Mouse (Mus musculus) heart, postnatal 0 days (tissue): ENCODE measurements around the gene Mex3a. TPM values are rescaled to one million over a fixed set of nuclear protein-coding genes. Genes with fewer than 3 reads are reported as not detected.
A peak's percentile ranks its signal among the peaks of the same experiment; 100 is the strongest.

ENCODE experiments used
- ATAC-seq: fragments of 200-750 bp; cut with Nextera tagmentation; 2 replicates; pipeline ENCODE4 v1.8.0; 2017; ENCODE audit warnings: low read depth, moderate number of reproducible peaks, moderate library complexity; ENCODE audit not compliant: insufficient read depth
- DNase-seq: peaks from one replicate; pipeline ENCODE4 v3.0.0-alpha.2; 2016; ENCODE audit warnings: low spot score
- H3K27ac ChIP-seq: fragments of 300-500 bp; sonication (generic); 2 replicates; pipeline ENCODE4 v1.5.1; 2014; ENCODE audit warnings: low read depth, mild to moderate bottlenecking
- H3K27me3 ChIP-seq: fragments of 300-500 bp; sonication (generic); 2 replicates; pipeline ENCODE4 v1.6.1; 2014; ENCODE audit warnings: low read length, mixed read lengths; ENCODE audit not compliant: control insufficient read depth, insufficient read depth
- H3K36me3 ChIP-seq: fragments of 300-500 bp; sonication (generic); replicated peaks from 2 replicates; pipeline ENCODE4 v1.6.1; 2014; ENCODE audit warnings: low read length, mixed read lengths; ENCODE audit not compliant: control insufficient read depth, insufficient read depth
- H3K4me1 ChIP-seq: fragments of 300-500 bp; sonication (generic); 2 replicates; pipeline ENCODE4 v1.6.1; 2014; ENCODE audit warnings: antibody characterized with exemption; ENCODE audit not compliant: control insufficient read depth, insufficient read depth
- H3K4me2 ChIP-seq: fragments of 300-500 bp; sonication (generic); 2 replicates; pipeline ENCODE4 v1.6.1; 2014; ENCODE audit warnings: low read depth, mild to moderate bottlenecking, low read length, moderate library complexity
- H3K4me3 ChIP-seq: fragments of 300-500 bp; sonication (generic); 2 replicates; pipeline ENCODE4 v1.5.1; 2014; ENCODE audit warnings: low read depth, low read length
- H3K9ac ChIP-seq: fragments of 300-500 bp; sonication (generic); replicated peaks from 2 replicates; pipeline ENCODE4 v1.6.1; 2014; ENCODE audit warnings: low read depth, low read length, mixed read lengths
- H3K9me3 ChIP-seq: fragments of 300-500 bp; sonication (generic); replicated peaks from 2 replicates; pipeline ENCODE4 v1.6.1; 2016; ENCODE audit warnings: low read length; ENCODE audit not compliant: control insufficient read depth
- CTCF ChIP-seq: IDR thresholded peaks from 2 replicates; pipeline ENCODE4 v1.5.1; 2016; ENCODE audit warnings: antibody characterized with exemption, control low read depth, low read depth
- EP300 ChIP-seq: IDR thresholded peaks from 2 replicates; pipeline ENCODE4 v1.6.1; 2016; ENCODE audit warnings: antibody characterized with exemption, low read depth
- WGBS: fragments of 180-500 bp; shearing (Covaris S2); extraction: QIAGEN DNeasy Blood & Tissue Kit; methylation state at CpG from one replicate; pipeline ENCODE4 v1.1.7; 2014; 5-methylcytosine and 5-hydroxymethylcytosine counted together
- polyA plus RNA-seq: library from polyadenylated mRNA; unstranded; fragments of >200 nt; fragmentation: Nextera tagmentation; extraction: Ambion mirVana; gene quantifications from 2 replicates; pipeline ENCODE4 v1.2.1, GENCODE M21; 2015
- total RNA-seq: library from RNA; depleted of rRNA; stranded (reverse); fragments of >200 nt; gene quantifications from 2 replicates; pipeline ENCODE4 v1.2.3, GENCODE M21; 2014; ENCODE audit warnings: low replicate concordance

Mex3a gene
- total and polyA plus RNA-seq, 2 experiments from 2014 or later: 2.7 to 6.0 TPM

GRCm38 (mm10) chr3:88544955-88545591, 12.9 kb downstream of the Mex3a start:
- H3K36me3 ChIP-seq: no peaks in the 10 kb centered on the region
- TF ChIP-seq EP300 (no peak), CTCF (no peak)
- no peak overlapping the region for H3K4me3 ChIP-seq
- H3K4me2 ChIP-seq: no peak overlapping the region
- peaks cover 9% of the 10 kb centered on the region; the same call in 1 of the 2 replicates for H3K4me1 ChIP-seq
- H3K9ac ChIP-seq: no peak overlapping the region
- no peak overlapping the region for H3K27ac ChIP-seq
- ATAC-seq (no peak), DNase-seq (no peak)
- H3K9me3 ChIP-seq: no peaks in the 10 kb centered on the region
- 55% methylated on average over 20 of the region's 20 CpGs for WGBS
- H3K27me3 ChIP-seq: no peaks in the 10 kb centered on the region

GRCm38 (mm10) chr3:88546674-88547418, 14.7 kb downstream of the Mex3a start:
- Histone ChIP-seq H3K4me2 (no peak overlapping the region), H3K4me1 (peaks cover 6% of the 10 kb centered on the region)
- no peak for ATAC-seq

GRCm38 (mm10) chr3:88548180-88548917, 16.2 kb downstream of the Mex3a start, which contains the start of gene Rab25:
Gene Rab25, minus strand, starts transcription at chr3:88548300.
- 60% methylated on average over 18 of the region's 18 CpGs for WGBS
- peaks cover 12% of the 10 kb centered on the region for H3K4me1 ChIP-seq
- no peak within 1 kb of the TSS for H3K4me3 ChIP-seq
- no peak for TF ChIP-seq EP300
- no peak for TF ChIP-seq CTCF
- no peak within 1 kb of the TSS for H3K27ac ChIP-seq
- no peak within 1 kb of the TSS for H3K4me2 ChIP-seq
- no peak for DNase-seq
- H3K9ac ChIP-seq: no peak within 1 kb of the TSS
- ATAC-seq: no peak
- H3K36me3 ChIP-seq: no peaks in the 10 kb centered on the region
- H3K9me3 ChIP-seq: no peaks in the 10 kb centered on the region
- no peaks in the 10 kb centered on the region for H3K27me3 ChIP-seq

More at GRCm38 (mm10) chr3:88546674-88547418, 14.7 kb downstream of the Mex3a start:
- H3K9me3 ChIP-seq: no peaks in the 10 kb centered on the region
- no peak overlapping the region for H3K4me3 ChIP-seq
- H3K27me3 ChIP-seq: no peaks in the 10 kb centered on the region
- no peak for DNase-seq
- H3K9ac ChIP-seq: no peak overlapping the region
- TF ChIP-seq EP300: no peak
- TF ChIP-seq CTCF: no peak
- 59% methylated on average over 6 of the region's 6 CpGs for WGBS
- H3K36me3 ChIP-seq: no peaks in the 10 kb centered on the region
- H3K27ac ChIP-seq: no peak overlapping the region

- DNase-seq (no peak), ATAC-seq (no peak)
- TF ChIP-seq CTCF (no peak), EP300 (no peak)
- H3K27me3 ChIP-seq: no peaks in the 10 kb centered on the region
- no peaks in the 10 kb centered on the region for H3K9me3 ChIP-seq
- peak overlapping the region; percentile 48; the same call in 1 of the 2 replicates for H3K9ac ChIP-seq
- H3K4me3 ChIP-seq: 0 out of 2 replicates have a peak overlapping the region, but pooled peaks have one; percentile 74
- peak overlapping the region; percentile 79 for H3K4me2 ChIP-seq
- no peak overlapping the region; the same call in 1 of the 2 replicates for H3K27ac ChIP-seq
- WGBS: 76% methylated on average over 4 of the region's 4 CpGs
- peaks cover 9% of the 10 kb centered on the region for H3K36me3 ChIP-seq
- peaks cover 20% of the 10 kb centered on the region for H3K4me1 ChIP-seq
These were observed 19.4 kb downstream of the Mex3a start for GRCm38 (mm10) chr3:88551586-88551985.

GRCm38 (mm10) chr3:88552082-88552645, 20.0 kb downstream of the Mex3a start:
- ATAC-seq (no peak), DNase-seq (no peak)
- peaks cover 20% of the 10 kb centered on the region for H3K4me1 ChIP-seq
- no peaks in the 10 kb centered on the region for H3K27me3 ChIP-seq
- H3K4me2 ChIP-seq: peak overlapping the region; percentile 79
- peak overlapping the region; percentile 48 for H3K9ac ChIP-seq
- WGBS: 14% methylated on average over 16 of the region's 16 CpGs
- H3K27ac ChIP-seq: peak overlapping the region; percentile 96
- no peaks in the 10 kb centered on the region for H3K9me3 ChIP-seq
- H3K36me3 ChIP-seq: peaks cover 15% of the 10 kb centered on the region
- peak overlapping the region; percentile 74 for H3K4me3 ChIP-seq
- no peak for TF ChIP-seq EP300
